Mouse (Mus musculus) neural tube, embryonic 12.5 days (tissue): Measurements from ENCODE around the gene Sfxn1. TPM values are rescaled to one million over a fixed set of nuclear protein-coding genes. Genes with fewer than 3 reads are reported as not detected.

ENCODE experiments used
- ATAC-seq: fragments of 200-750 bp; cut with Nextera tagmentation; 2 replicates; pipeline ENCODE4 v1.8.0; 2017; ENCODE audit warnings: low read depth, mild to moderate bottlenecking, moderate TSS enrichment, moderate library complexity; ENCODE audit not compliant: low FRiP score
- H3K27ac ChIP-seq: fragments of 300-500 bp; sonication (generic); 2 replicates; pipeline ENCODE4 v1.5.1; 2016
- H3K27me3 ChIP-seq: fragments of 300-500 bp; sonication (generic); replicated peaks from 2 replicates; pipeline ENCODE4 v1.6.1; 2016; ENCODE audit warnings: mild to moderate bottlenecking
- H3K36me3 ChIP-seq: fragments of 300-500 bp; sonication (generic); 2 replicates; pipeline ENCODE4 v1.6.1; 2016; ENCODE audit warnings: mild to moderate bottlenecking
- H3K4me1 ChIP-seq: fragments of 300-500 bp; sonication (generic); 2 replicates; pipeline ENCODE4 v1.6.1; 2016
- H3K4me2 ChIP-seq: fragments of 300-500 bp; sonication (generic); replicated peaks from 2 replicates; pipeline ENCODE4 v1.6.1; 2016; ENCODE audit warnings: mild to moderate bottlenecking
- H3K4me3 ChIP-seq: fragments of 300-500 bp; sonication (generic); 2 replicates; pipeline ENCODE4 v1.5.1; 2016
- H3K9ac ChIP-seq: fragments of 300-500 bp; sonication (generic); 2 replicates; pipeline ENCODE4 v1.6.1; 2016; ENCODE audit warnings: mild to moderate bottlenecking
- H3K9me3 ChIP-seq: fragments of 300-500 bp; sonication (generic); 2 replicates; pipeline ENCODE4 v1.6.1; 2016; ENCODE audit warnings: mild to moderate bottlenecking
- whole genome bisulfite sequencing: fragments of 180-500 bp; shearing (Covaris S2); methylation state at CpG from one replicate; pipeline ENCODE4 v1.1.7; 2016; 5-methylcytosine and 5-hydroxymethylcytosine counted together
- polyA plus RNA-seq: library from polyadenylated mRNA; unstranded; fragments of >200 nt; fragmentation: Nextera tagmentation; extraction: Ambion mirVana; gene quantifications from 2 replicates; pipeline ENCODE4 v1.2.1, GENCODE M21; 2016

The Sfxn1 gene
- polyA plus RNA-seq, 1 experiment from 2014 or later: 67.2 TPM

DNA sequence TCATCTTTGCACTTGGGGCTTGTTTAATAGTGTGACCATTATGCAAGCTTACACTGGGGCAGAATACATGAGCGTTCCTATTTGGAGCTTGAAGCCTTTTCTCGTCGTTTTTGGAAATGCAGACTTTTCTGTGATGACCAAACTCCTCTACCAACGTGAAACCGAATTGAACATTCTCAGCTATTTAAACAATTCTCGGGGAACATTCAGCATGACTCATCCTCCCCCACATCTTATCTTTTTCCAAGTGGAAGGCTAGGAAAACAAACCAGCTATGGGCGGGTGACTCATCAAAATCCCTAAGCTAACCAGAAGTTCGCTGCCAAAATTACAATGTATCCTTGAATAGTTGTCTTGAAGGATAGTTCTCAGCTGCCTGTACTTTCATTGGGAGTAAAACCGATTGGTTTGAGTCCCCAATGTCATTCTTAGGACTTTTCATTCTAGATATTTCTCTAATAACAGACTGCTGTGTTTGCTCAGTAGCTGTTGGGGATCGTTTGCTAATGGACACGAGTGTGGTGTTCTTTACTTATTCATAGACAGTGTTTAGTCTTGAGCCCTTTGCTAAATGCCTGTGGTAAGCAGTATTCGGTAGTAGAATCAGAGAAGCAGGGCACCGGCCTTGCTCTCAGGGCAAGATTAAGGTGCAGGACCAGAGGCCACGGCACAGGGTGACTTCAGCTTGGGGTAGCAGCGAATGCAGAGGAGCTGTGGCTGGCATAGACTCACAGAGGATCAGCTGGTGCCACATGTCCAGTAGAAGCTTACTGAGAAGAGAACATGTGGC lies 29.6 kb downstream of the Sfxn1 start:
- no peaks in the 10 kb centered on the region for H3K9me3 ChIP-seq
- H3K27me3 ChIP-seq: no peaks in the 10 kb centered on the region
- H3K27ac ChIP-seq: no peak overlapping the region
- H3K36me3 ChIP-seq: peaks cover 45% of the 10 kb centered on the region
- no peak overlapping the region for H3K9ac ChIP-seq
- ATAC-seq: no peak
- H3K4me2 ChIP-seq: no peak overlapping the region
- no peak overlapping the region for H3K4me3 ChIP-seq
- 94% methylated on average over 15 of the region's 15 CpGs for WGBS
- no peaks in the 10 kb centered on the region for H3K4me1 ChIP-seq

DNA sequence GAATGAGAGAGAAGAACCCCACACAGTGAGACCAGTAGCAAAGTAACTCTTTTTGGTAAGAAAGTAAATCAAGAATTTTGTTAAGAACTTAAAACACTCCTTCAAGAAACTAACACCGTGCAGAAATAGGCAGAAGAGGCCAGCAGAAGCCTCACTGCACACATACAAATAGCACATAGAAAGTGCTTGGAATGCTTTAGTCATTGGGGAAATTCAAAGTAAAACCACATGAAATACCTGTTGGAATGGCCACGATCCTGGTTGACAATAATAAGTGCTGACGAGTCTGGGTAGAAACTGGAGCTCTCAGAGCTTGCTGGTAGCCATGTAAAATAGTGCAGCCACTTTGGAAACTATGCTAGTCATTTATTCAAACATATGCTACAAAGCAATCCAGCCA lies 30.4 kb downstream of the Sfxn1 start:
- 95% methylated on average over 3 of the region's 3 CpGs for WGBS
- Histone ChIP-seq H3K9ac (no peak overlapping the region), H3K4me1 (no peaks in the 10 kb centered on the region), H3K27me3 (no peaks in the 10 kb centered on the region), H3K4me2 (no peak overlapping the region), H3K4me3 (no peak overlapping the region), H3K27ac (no peak overlapping the region), H3K36me3 (peaks cover 44% of the 10 kb centered on the region), H3K9me3 (no peaks in the 10 kb centered on the region)
- no peak for ATAC-seq

DNA sequence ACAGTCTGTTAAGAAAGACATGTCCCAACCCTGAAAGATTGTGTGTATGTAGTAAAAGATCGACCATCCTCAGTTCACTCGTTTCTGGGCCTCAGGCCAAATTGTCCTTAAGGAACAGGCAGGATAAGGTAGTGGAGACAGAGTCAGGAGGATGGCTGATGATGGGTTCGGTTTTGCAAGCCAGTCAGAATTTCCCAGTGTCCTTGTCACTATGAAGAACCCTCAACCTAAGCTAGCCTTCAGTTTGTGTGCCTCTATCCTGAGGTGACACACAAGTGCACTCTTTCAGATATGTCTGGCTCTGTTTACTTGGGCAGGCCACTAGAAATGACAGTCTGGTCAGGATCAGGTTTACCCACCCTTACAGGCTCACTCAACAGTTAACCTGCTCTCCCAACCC lies 31.6 kb downstream of the Sfxn1 start:
- Histone ChIP-seq H3K36me3 (peaks cover 34% of the 10 kb centered on the region), H3K27me3 (no peaks in the 10 kb centered on the region), H3K4me2 (no peak overlapping the region), H3K4me1 (no peaks in the 10 kb centered on the region), H3K4me3 (no peak overlapping the region), H3K27ac (no peak overlapping the region), H3K9ac (no peak overlapping the region), H3K9me3 (no peaks in the 10 kb centered on the region)
- WGBS: 94% methylated on average over 3 of the region's 3 CpGs
- no peak for ATAC-seq

DNA sequence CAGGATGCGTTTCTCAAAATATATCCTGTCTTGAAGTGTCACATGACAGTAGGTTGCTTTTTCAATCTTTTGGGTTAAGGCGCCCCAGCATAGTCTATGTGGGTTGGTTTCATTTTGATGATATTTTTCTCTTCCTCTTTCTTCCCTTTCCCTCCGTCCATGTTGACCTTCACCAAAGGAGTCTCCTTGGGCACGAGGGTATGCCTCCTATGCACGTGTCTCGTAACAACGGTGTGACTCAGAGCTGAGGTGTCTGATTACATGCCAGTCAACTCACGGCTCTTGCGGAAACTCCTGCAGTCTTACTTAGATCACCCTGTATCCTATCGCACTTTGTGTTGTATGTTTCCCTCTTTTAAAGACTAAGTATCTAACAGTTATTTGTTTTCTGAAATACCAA lies 32.2 kb downstream of the Sfxn1 start:
- Histone ChIP-seq H3K27me3 (no peaks in the 10 kb centered on the region), H3K4me1 (no peaks in the 10 kb centered on the region), H3K9ac (no peak overlapping the region), H3K27ac (no peak overlapping the region), H3K36me3 (peaks cover 32% of the 10 kb centered on the region), H3K4me3 (no peak overlapping the region), H3K9me3 (no peaks in the 10 kb centered on the region), H3K4me2 (no peak overlapping the region)
- 88% methylated on average over 10 of the region's 10 CpGs for WGBS
- ATAC-seq: no peak

DNA sequence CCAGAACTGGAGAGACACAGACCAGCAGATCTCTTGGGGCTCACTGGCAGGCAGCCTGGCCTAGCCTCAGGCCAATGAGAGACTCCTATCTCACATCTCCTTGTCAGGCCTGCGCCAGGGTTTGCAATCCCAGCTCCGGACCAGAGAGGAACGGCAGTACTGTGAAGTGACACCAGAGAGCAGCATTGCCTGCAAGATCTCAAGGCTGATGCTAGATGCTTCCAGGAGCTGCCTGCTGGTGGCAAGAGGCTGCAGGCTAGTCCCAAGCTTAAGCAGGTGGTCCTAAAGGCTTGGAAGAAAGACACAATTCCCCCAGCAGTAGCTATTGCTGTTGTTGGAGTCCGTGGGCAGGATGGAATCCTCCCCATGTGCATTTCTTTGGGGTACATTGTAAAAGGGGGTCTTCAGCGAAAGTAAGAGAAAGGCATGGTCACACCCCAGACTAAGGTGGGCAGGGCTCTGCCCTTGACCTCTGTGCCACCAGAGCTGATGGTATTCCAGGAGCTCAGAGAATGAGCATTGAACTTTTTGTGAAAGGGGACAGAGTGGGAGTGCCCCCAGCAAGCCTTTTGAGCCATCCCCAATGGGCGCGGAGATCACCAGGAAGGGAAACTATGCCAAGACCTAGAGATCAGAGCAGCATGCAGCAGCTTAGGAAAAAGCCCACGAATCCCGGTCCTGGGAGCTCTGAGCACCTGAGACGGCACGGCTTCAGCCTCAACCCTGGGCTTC lies 42.3 kb downstream of the Sfxn1 start:
- Histone ChIP-seq H3K9ac (no peak overlapping the region), H3K27ac (no peak overlapping the region), H3K4me2 (no peak overlapping the region), H3K4me3 (no peak overlapping the region), H3K4me1 (peaks cover 3% of the 10 kb centered on the region; the same call in 1 of the 2 replicates), H3K27me3 (no peaks in the 10 kb centered on the region), H3K9me3 (peaks cover 9% of the 10 kb centered on the region; the same call in 1 of the 2 replicates), H3K36me3 (no peaks in the 10 kb centered on the region)
- WGBS: 60% methylated on average over 11 of the region's 11 CpGs
- no peak for ATAC-seq

DNA sequence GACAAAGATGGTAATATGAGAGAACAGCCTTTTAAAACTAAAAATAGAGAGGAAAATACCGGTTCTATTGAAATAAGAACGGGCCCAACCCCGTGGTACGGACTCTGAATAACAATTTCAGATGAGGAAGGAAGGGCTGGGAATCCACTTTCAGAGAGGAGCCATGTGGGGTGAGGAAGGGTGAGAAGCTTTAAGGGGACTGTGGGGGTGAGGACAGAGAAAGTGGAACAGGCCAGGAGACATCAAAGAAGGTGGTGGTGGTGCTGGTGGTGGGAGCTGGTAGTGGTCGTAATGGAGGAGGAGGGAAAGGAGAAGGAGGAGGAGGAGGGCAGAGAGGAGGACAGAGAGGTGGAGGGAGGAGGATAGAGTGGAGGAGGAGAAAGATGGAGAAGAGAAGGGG lies 43.3 kb downstream of the Sfxn1 start:
- Histone ChIP-seq H3K36me3 (no peaks in the 10 kb centered on the region), H3K27ac (no peak overlapping the region), H3K4me2 (no peak overlapping the region), H3K27me3 (no peaks in the 10 kb centered on the region), H3K9ac (no peak overlapping the region), H3K4me3 (no peak overlapping the region), H3K9me3 (peaks cover 9% of the 10 kb centered on the region; the same call in 1 of the 2 replicates), H3K4me1 (peaks cover 3% of the 10 kb centered on the region; the same call in 1 of the 2 replicates)
- no peak for ATAC-seq
- WGBS: 79% methylated on average over 5 of the region's 5 CpGs

DNA sequence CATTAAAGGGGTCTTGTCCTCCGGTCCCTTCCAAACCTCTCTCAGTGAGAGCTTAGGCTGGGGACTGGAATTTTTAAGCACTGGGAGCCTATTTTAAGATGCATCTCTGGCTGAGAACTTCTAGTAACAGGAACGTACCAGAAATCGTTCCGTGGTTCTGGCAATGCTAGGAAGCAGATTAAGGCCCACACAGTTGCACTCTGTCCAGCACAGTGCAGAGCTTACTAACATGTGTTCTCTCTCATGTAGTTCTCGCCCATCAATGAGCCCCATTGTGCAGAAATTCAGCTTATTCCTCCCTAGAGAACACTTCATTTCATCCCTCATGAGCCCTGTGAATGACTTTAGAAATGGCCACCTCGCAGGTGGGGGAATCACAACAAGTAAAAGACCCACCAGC lies 44.1 kb downstream of the Sfxn1 start:
- Histone ChIP-seq H3K9me3 (peaks cover 9% of the 10 kb centered on the region; the same call in 1 of the 2 replicates), H3K4me2 (no peak overlapping the region), H3K4me3 (no peak overlapping the region), H3K27ac (no peak overlapping the region), H3K36me3 (no peaks in the 10 kb centered on the region), H3K27me3 (no peaks in the 10 kb centered on the region), H3K4me1 (peaks cover 3% of the 10 kb centered on the region; the same call in 1 of the 2 replicates), H3K9ac (no peak overlapping the region)
- ATAC-seq: no peak
- 82% methylated on average over 6 of the region's 6 CpGs for WGBS

DNA sequence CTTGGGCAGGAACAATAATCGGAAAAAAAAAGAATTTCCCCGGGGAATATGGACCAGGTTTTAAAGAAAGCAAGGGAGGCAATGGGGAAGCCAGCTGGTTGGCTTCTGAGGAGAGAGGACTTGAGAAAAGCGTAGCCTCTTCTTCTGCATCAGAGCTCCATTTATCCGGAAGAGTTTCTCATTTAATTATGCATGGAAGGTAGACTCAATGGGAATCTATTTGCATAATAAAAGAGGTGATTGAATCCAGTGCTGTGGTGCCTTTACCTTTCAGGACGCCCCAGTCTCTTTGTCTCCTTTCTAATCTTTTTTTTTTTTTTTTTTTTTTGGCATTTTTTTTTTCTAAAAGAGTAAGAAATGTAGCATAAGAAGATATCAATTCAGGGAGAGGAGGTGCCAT lies 46.7 kb downstream of the Sfxn1 start:
- no peaks in the 10 kb centered on the region for H3K36me3 ChIP-seq
- peaks cover 9% of the 10 kb centered on the region; the same call in 1 of the 2 replicates for H3K9me3 ChIP-seq
- ATAC-seq: no peak
- H3K4me2 ChIP-seq: no peak overlapping the region
- no peak overlapping the region for H3K4me3 ChIP-seq
- no peak overlapping the region for H3K9ac ChIP-seq
- 24% methylated on average over 5 of the region's 5 CpGs for WGBS
- H3K4me1 ChIP-seq: peaks cover 3% of the 10 kb centered on the region; the same call in 1 of the 2 replicates
- H3K27ac ChIP-seq: no peak overlapping the region
- no peaks in the 10 kb centered on the region for H3K27me3 ChIP-seq

DNA sequence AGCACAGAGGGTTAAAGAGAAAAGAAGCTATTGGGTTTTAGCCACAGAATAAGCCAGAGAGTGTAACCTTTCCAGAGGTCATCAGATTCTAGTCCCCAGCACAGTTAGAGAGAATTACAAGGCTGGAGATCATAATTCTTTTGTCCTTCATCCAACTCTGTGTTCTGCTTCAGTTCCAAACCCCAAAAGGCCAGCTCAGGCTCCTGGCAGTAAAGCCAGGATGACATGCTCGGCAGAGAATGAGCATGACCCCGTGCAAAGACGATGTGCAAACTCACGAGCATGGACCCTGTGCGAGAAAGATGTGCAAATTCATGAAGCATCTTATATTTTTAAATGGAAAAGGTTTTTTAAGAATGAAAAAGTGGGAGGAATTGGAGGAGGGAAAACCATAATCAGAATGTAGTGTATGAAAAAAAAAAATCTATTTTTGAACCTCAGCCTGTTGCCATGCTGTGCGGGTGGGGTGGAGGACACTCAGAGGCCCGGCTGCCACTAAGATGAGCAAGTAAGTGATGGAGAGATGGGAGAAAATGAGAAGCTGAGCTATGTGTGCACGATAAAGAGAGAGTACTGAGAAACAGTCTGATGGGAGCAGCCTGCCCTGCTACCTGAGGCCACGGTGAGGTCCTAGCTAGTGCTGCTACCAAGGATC lies 66.2 kb downstream of the Sfxn1 start:
- Histone ChIP-seq H3K9ac (no peak overlapping the region), H3K27ac (no peak overlapping the region), H3K27me3 (no peaks in the 10 kb centered on the region), H3K36me3 (no peaks in the 10 kb centered on the region), H3K9me3 (no peaks in the 10 kb centered on the region), H3K4me3 (no peak overlapping the region), H3K4me2 (no peak overlapping the region), H3K4me1 (no peaks in the 10 kb centered on the region)
- no peak for ATAC-seq
- 81% methylated on average over 9 of the region's 9 CpGs for WGBS

DNA sequence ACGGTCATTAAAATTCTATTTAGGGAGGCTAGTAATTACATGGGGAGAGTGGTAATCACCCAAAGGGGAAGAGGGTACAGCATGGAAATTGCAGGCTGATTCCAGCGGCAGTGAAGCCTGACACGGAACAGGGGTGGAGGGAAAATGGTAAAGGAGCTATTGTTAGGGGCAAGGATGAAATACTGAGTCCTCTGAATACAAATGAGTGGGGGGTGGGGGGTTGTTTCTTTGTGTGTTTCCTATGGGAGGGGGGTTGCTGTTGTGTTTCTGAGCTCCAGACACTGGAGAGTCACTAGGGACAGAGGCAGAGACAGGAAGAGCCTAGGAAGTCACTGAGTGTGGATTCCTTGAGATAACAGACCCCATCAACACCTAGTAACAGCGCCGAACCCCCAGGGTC lies 72.1 kb downstream of the Sfxn1 start:
- no peaks in the 10 kb centered on the region for H3K27me3 ChIP-seq
- 40% methylated on average over 5 of the region's 5 CpGs for WGBS

DNA sequence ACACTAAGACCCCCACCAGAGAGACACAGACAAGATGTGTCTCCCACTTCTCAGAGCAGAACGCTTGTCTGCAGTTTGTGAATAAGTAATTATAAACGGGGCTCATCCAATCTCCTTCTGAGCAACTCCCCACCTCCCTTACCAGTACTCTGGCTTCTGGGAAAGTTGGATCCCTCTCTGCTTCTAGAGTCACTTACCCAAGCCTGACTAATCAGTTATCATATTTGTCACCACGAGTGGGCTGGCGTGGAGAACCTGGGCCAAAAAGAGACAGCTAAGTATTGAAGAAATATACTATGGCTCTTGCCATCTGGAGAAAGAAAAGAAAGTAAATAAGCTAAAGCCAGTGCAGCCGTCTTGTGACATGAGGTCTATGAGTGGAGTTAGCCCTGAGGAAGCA lies 73.0 kb downstream of the Sfxn1 start:
- H3K27ac ChIP-seq: no peak overlapping the region
- no peak for ATAC-seq
- 66% methylated on average over 5 of the region's 5 CpGs for WGBS

More for the DNA sequence above, 72.1 kb downstream of the Sfxn1 start:
- Histone ChIP-seq H3K27ac (no peak overlapping the region), H3K9me3 (no peaks in the 10 kb centered on the region), H3K9ac (no peak overlapping the region), H3K4me1 (peaks cover 9% of the 10 kb centered on the region), H3K36me3 (no peaks in the 10 kb centered on the region), H3K4me3 (no peak overlapping the region), H3K4me2 (0 out of 2 replicates have a peak overlapping the region, but pooled peaks have one; percentile 17)
- ATAC-seq: no peak

DNA sequence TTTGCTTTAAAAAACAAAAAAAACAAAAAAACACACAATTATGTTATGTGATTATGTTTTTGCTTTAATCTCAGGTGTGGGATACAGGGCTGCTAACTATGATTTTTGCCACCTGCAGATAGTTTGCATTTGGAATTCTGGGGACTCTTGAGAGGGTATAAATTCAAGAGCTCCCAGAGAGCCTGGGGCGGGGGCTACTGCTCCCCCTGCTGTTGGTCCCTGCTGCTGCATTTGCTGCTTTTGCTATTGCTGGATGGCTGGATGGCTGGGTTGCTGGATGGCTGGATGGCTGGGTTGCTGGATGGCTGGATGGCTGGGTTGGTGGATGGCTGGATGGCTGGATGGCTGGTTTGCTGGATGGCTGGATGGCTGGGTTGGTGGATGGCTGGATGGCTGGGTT lies 75.7 kb downstream of the Sfxn1 start:
- Histone ChIP-seq H3K9me3 (no peaks in the 10 kb centered on the region), H3K9ac (no peak overlapping the region), H3K4me3 (no peak overlapping the region), H3K4me2 (no peak overlapping the region), H3K27me3 (no peaks in the 10 kb centered on the region), H3K4me1 (peaks cover 9% of the 10 kb centered on the region), H3K36me3 (no peaks in the 10 kb centered on the region), H3K27ac (no peak overlapping the region)
- ATAC-seq: no peak
- WGBS: 72% methylated on average over 1 of the region's 1 CpGs

More for the DNA sequence above, 73.0 kb downstream of the Sfxn1 start:
- H3K27me3 ChIP-seq: no peaks in the 10 kb centered on the region
- no peak overlapping the region for H3K4me3 ChIP-seq
- H3K9me3 ChIP-seq: no peaks in the 10 kb centered on the region
- peaks cover 9% of the 10 kb centered on the region for H3K4me1 ChIP-seq
- H3K9ac ChIP-seq: no peak overlapping the region
- no peak overlapping the region for H3K4me2 ChIP-seq
- H3K36me3 ChIP-seq: no peaks in the 10 kb centered on the region
